Mouse (Mus musculus): Measurements from ENCODE around the gene Clasp1. TPM values are rescaled to one million over a fixed set of nuclear protein-coding genes. Genes with fewer than 3 reads are reported as not detected.

Gene Clasp1
- polyA plus RNA-seq, 1 experiment from 2014 or later, result 70.0 TPM

GRCm38 (mm10) chr1:118438332-118438731 lies 49.5 kb downstream of the Clasp1 start:
- no peaks in the 10 kb centered on the region for H3K9me3 ChIP-seq (ENCODE audit: control insufficient read depth, low read length)
- H3K4me2 ChIP-seq (replicated peaks; ENCODE audit: low read depth, low read length), result no peak overlapping the region
- no peak overlapping the region for H3K4me3 ChIP-seq (ENCODE audit: low read length)
- no peaks in the 10 kb centered on the region for H3K27me3 ChIP-seq (ENCODE audit: control insufficient read depth, insufficient read depth, low read length)
- no peak for ATAC-seq (ENCODE audit: low FRiP score, low TSS enrichment)
- H3K36me3 ChIP-seq (ENCODE audit: control insufficient read depth, insufficient read depth, low read length), result no peaks in the 10 kb centered on the region
- H3K9ac ChIP-seq (ENCODE audit: low read depth, low read length), result no peak overlapping the region
- no peak overlapping the region for H3K27ac ChIP-seq (ENCODE audit: low read depth, low read length)
- H3K4me1 ChIP-seq (ENCODE audit: control insufficient read depth, insufficient read depth, low read length), result no peaks in the 10 kb centered on the region

- 84% methylated on average over 1 of the region's 1 CpGs for WGBS
- Histone ChIP-seq H3K36me3 (ENCODE audit: control insufficient read depth, insufficient read depth, low read length) (no peaks in the 10 kb centered on the region), H3K27ac (ENCODE audit: low read depth, low read length) (no peak overlapping the region), H3K4me3 (ENCODE audit: low read length) (no peak overlapping the region), H3K9me3 (ENCODE audit: control insufficient read depth, low read length) (no peaks in the 10 kb centered on the region), H3K4me1 (ENCODE audit: control insufficient read depth, insufficient read depth, low read length) (0 out of 2 replicates have a peak, but pooled peaks cover 4% of the 10 kb centered on the region), H3K4me2 (replicated peaks; ENCODE audit: low read depth, low read length) (no peak overlapping the region), H3K27me3 (ENCODE audit: control insufficient read depth, insufficient read depth, low read length) (no peaks in the 10 kb centered on the region), H3K9ac (ENCODE audit: low read depth, low read length) (no peak overlapping the region)
- ATAC-seq (ENCODE audit: low FRiP score, low TSS enrichment), result no peak
These were observed 51.7 kb downstream of the Clasp1 start for GRCm38 (mm10) chr1:118440547-118440946.

- 0 out of 2 replicates have a peak, but pooled peaks cover 4% of the 10 kb centered on the region for H3K4me1 ChIP-seq (ENCODE audit: control insufficient read depth, insufficient read depth, low read length)
- 84% methylated on average over 7 of the region's 7 CpGs for WGBS
- H3K9ac ChIP-seq (ENCODE audit: low read depth, low read length), result no peak overlapping the region
- no peaks in the 10 kb centered on the region for H3K27me3 ChIP-seq (ENCODE audit: control insufficient read depth, insufficient read depth, low read length)
- ATAC-seq (ENCODE audit: low FRiP score, low TSS enrichment), result no peak
- H3K9me3 ChIP-seq (ENCODE audit: control insufficient read depth, low read length), result no peaks in the 10 kb centered on the region
- H3K4me2 ChIP-seq (replicated peaks; ENCODE audit: low read depth, low read length), result no peak overlapping the region
- no peaks in the 10 kb centered on the region for H3K36me3 ChIP-seq (ENCODE audit: control insufficient read depth, insufficient read depth, low read length)
- no peak overlapping the region for H3K27ac ChIP-seq (ENCODE audit: low read depth, low read length)
- H3K4me3 ChIP-seq (ENCODE audit: low read length), result no peak overlapping the region
These were observed 55.6 kb downstream of the Clasp1 start for GRCm38 (mm10) chr1:118444420-118444819.

GRCm38 (mm10) chr1:118444988-118445387 lies 56.1 kb downstream of the Clasp1 start:
- no peak overlapping the region for H3K27ac ChIP-seq (ENCODE audit: low read depth, low read length)

GRCm38 (mm10) chr1:118445441-118445840 lies 56.6 kb downstream of the Clasp1 start:
- no peak overlapping the region for H3K9ac ChIP-seq (ENCODE audit: low read depth, low read length)
- H3K27me3 ChIP-seq (ENCODE audit: control insufficient read depth, insufficient read depth, low read length), result no peaks in the 10 kb centered on the region
- H3K4me3 ChIP-seq (ENCODE audit: low read length), result no peak overlapping the region
- H3K4me1 ChIP-seq (ENCODE audit: control insufficient read depth, insufficient read depth, low read length), result 0 out of 2 replicates have a peak, but pooled peaks cover 4% of the 10 kb centered on the region
- no peaks in the 10 kb centered on the region for H3K36me3 ChIP-seq (ENCODE audit: control insufficient read depth, insufficient read depth, low read length)
- no peak overlapping the region for H3K27ac ChIP-seq (ENCODE audit: low read depth, low read length)
- no peak overlapping the region for H3K4me2 ChIP-seq (replicated peaks; ENCODE audit: low read depth, low read length)
- H3K9me3 ChIP-seq (ENCODE audit: control insufficient read depth, low read length), result no peaks in the 10 kb centered on the region
- no peak for ATAC-seq (ENCODE audit: low FRiP score, low TSS enrichment)
- 69% methylated on average over 6 of the region's 6 CpGs for WGBS

More at GRCm38 (mm10) chr1:118444988-118445387, 56.1 kb downstream of the Clasp1 start:
- H3K9me3 ChIP-seq (ENCODE audit: control insufficient read depth, low read length), result no peaks in the 10 kb centered on the region
- ATAC-seq (ENCODE audit: low FRiP score, low TSS enrichment), result no peak
- 31% methylated on average over 3 of the region's 3 CpGs for WGBS
- H3K9ac ChIP-seq (ENCODE audit: low read depth, low read length), result no peak overlapping the region
- no peak overlapping the region for H3K4me2 ChIP-seq (replicated peaks; ENCODE audit: low read depth, low read length)
- 0 out of 2 replicates have a peak, but pooled peaks cover 4% of the 10 kb centered on the region for H3K4me1 ChIP-seq (ENCODE audit: control insufficient read depth, insufficient read depth, low read length)
- no peak overlapping the region for H3K4me3 ChIP-seq (ENCODE audit: low read length)
- no peaks in the 10 kb centered on the region for H3K36me3 ChIP-seq (ENCODE audit: control insufficient read depth, insufficient read depth, low read length)
- H3K27me3 ChIP-seq (ENCODE audit: control insufficient read depth, insufficient read depth, low read length), result no peaks in the 10 kb centered on the region

GRCm38 (mm10) chr1:118446006-118446405 lies 57.1 kb downstream of the Clasp1 start:
- Histone ChIP-seq H3K36me3 (ENCODE audit: control insufficient read depth, insufficient read depth, low read length) (no peaks in the 10 kb centered on the region), H3K27me3 (ENCODE audit: control insufficient read depth, insufficient read depth, low read length) (no peaks in the 10 kb centered on the region), H3K27ac (ENCODE audit: low read depth, low read length) (no peak overlapping the region), H3K9ac (ENCODE audit: low read depth, low read length) (no peak overlapping the region), H3K4me1 (ENCODE audit: control insufficient read depth, insufficient read depth, low read length) (0 out of 2 replicates have a peak, but pooled peaks cover 4% of the 10 kb centered on the region), H3K4me3 (ENCODE audit: low read length) (no peak overlapping the region), H3K9me3 (ENCODE audit: control insufficient read depth, low read length) (no peaks in the 10 kb centered on the region), H3K4me2 (replicated peaks; ENCODE audit: low read depth, low read length) (no peak overlapping the region)
- ATAC-seq (ENCODE audit: low FRiP score, low TSS enrichment), result no peak
- WGBS, result 85% methylated on average over 3 of the region's 3 CpGs

- H3K27ac ChIP-seq (ENCODE audit: low read depth, low read length), result no peak overlapping the region
- 0 out of 2 replicates have a peak, but pooled peaks cover 4% of the 10 kb centered on the region for H3K4me1 ChIP-seq (ENCODE audit: control insufficient read depth, insufficient read depth, low read length)
- no peak overlapping the region for H3K4me2 ChIP-seq (replicated peaks; ENCODE audit: low read depth, low read length)
- no peak overlapping the region for H3K4me3 ChIP-seq (ENCODE audit: low read length)
- 92% methylated on average over 2 of the region's 2 CpGs for WGBS
- H3K9ac ChIP-seq (ENCODE audit: low read depth, low read length), result no peak overlapping the region
- H3K27me3 ChIP-seq (ENCODE audit: control insufficient read depth, insufficient read depth, low read length), result no peaks in the 10 kb centered on the region
- ATAC-seq (ENCODE audit: low FRiP score, low TSS enrichment), result no peak
- no peaks in the 10 kb centered on the region for H3K9me3 ChIP-seq (ENCODE audit: control insufficient read depth, low read length)
- no peaks in the 10 kb centered on the region for H3K36me3 ChIP-seq (ENCODE audit: control insufficient read depth, insufficient read depth, low read length)
These were observed 58.3 kb downstream of the Clasp1 start for GRCm38 (mm10) chr1:118447131-118447530.

- Histone ChIP-seq H3K36me3 (ENCODE audit: control insufficient read depth, insufficient read depth, low read length) (no peaks in the 10 kb centered on the region), H3K4me1 (ENCODE audit: control insufficient read depth, insufficient read depth, low read length) (0 out of 2 replicates have a peak, but pooled peaks cover 4% of the 10 kb centered on the region), H3K4me3 (ENCODE audit: low read length) (no peak overlapping the region), H3K9ac (ENCODE audit: low read depth, low read length) (no peak overlapping the region), H3K4me2 (replicated peaks; ENCODE audit: low read depth, low read length) (no peak overlapping the region), H3K9me3 (ENCODE audit: control insufficient read depth, low read length) (no peaks in the 10 kb centered on the region), H3K27ac (ENCODE audit: low read depth, low read length) (no peak overlapping the region), H3K27me3 (ENCODE audit: control insufficient read depth, insufficient read depth, low read length) (no peaks in the 10 kb centered on the region)
- no peak for ATAC-seq (ENCODE audit: low FRiP score, low TSS enrichment)
- WGBS, result 91% methylated on average over 1 of the region's 1 CpGs
These were observed 59.4 kb downstream of the Clasp1 start for GRCm38 (mm10) chr1:118448214-118448613.

GRCm38 (mm10) chr1:118450891-118451450 lies 62.1 kb downstream of the Clasp1 start:
- Histone ChIP-seq H3K9ac (ENCODE audit: low read depth, low read length) (no peak overlapping the region), H3K27me3 (ENCODE audit: control insufficient read depth, insufficient read depth, low read length) (no peaks in the 10 kb centered on the region), H3K9me3 (ENCODE audit: control insufficient read depth, low read length) (no peaks in the 10 kb centered on the region), H3K4me1 (ENCODE audit: control insufficient read depth, insufficient read depth, low read length) (0 out of 2 replicates have a peak, but pooled peaks cover 3% of the 10 kb centered on the region), H3K4me3 (ENCODE audit: low read length) (no peak overlapping the region), H3K36me3 (ENCODE audit: control insufficient read depth, insufficient read depth, low read length) (no peaks in the 10 kb centered on the region), H3K27ac (ENCODE audit: low read depth, low read length) (no peak overlapping the region), H3K4me2 (replicated peaks; ENCODE audit: low read depth, low read length) (no peak overlapping the region)
- WGBS, result 91% methylated on average over 3 of the region's 3 CpGs
- ATAC-seq (ENCODE audit: low FRiP score, low TSS enrichment), result no peak
